Mouse (Mus musculus) olfactory bulb, adult 2 months (tissue): ENCODE results near the gene CN725425. TPM values are rescaled to one million over a fixed set of nuclear protein-coding genes. Genes with fewer than 3 reads are reported as not detected.

Experiments used
- H3K27ac ChIP-seq: fragments of 200-500 bp; 2 replicates; pipeline ENCODE4 v1.5.1; 2012; ENCODE audit warnings: low read depth, low read length; ENCODE audit not compliant: insufficient read depth
- H3K4me1 ChIP-seq: fragments of 200-500 bp; 2 replicates; pipeline ENCODE4 v1.6.1; 2012; ENCODE audit warnings: low read length; ENCODE audit not compliant: control insufficient read depth, insufficient read depth
- H3K4me3 ChIP-seq: fragments of 200-500 bp; 2 replicates; pipeline ENCODE4 v1.5.1; 2012; ENCODE audit warnings: mild to moderate bottlenecking, low read depth, low read length, moderate library complexity; ENCODE audit not compliant: insufficient read depth
- CTCF ChIP-seq: fragments of 200-500 bp; IDR thresholded peaks from 2 replicates; pipeline ENCODE4 v1.5.1; 2012; ENCODE audit warnings: low read depth, mild to moderate bottlenecking, low read length, moderate library complexity; ENCODE audit not compliant: insufficient read depth
- POLR2A ChIP-seq: fragments of 200-500 bp; IDR thresholded peaks from 2 replicates; pipeline ENCODE4 v1.6.1; 2012; ENCODE audit warnings: mild to moderate bottlenecking, low read depth, low read length, moderate library complexity; ENCODE audit not compliant: insufficient read depth
- WGBS: fragments of 180-500 bp; shearing (Covaris S2); methylation state at CpG from one replicate; pipeline ENCODE4 v1.1.7; 2018; 5-methylcytosine and 5-hydroxymethylcytosine counted together
- polyA plus RNA-seq: library from polyadenylated mRNA; stranded (reverse); fragments of >200 nt; gene quantifications from 2 replicates; pipeline ENCODE4 v1.2.4, GENCODE M21; 2012; ENCODE audit warnings: low replicate concordance; ENCODE audit not compliant: missing spikeins, insufficient read depth, insufficient read length

Gene CN725425
- polyA plus RNA-seq, 1 experiment: not detected

GRCm38 (mm10) chr15:91255308-91255707 lies 56.0 kb downstream of the CN725425 start:
- Histone ChIP-seq H3K4me1 (no peaks in the 10 kb centered on the region), H3K4me3 (no peak overlapping the region), H3K27ac (no peak overlapping the region)
- no peak for TF ChIP-seq POLR2A
- 88% methylated on average over 2 of the region's 2 CpGs for WGBS

- Histone ChIP-seq H3K4me3 (no peak overlapping the region), H3K27ac (no peak overlapping the region), H3K4me1 (no peaks in the 10 kb centered on the region)
- no peak for TF ChIP-seq POLR2A
- TF ChIP-seq CTCF: no peak
- 69% methylated on average over 11 of the region's 11 CpGs for WGBS
Observed at GRCm38 (mm10) chr15:91257140-91257539, 57.8 kb downstream of the CN725425 start.

GRCm38 (mm10) chr15:91260578-91260977 lies 61.3 kb downstream of the CN725425 start:
- TF ChIP-seq CTCF: no peak
- TF ChIP-seq POLR2A: no peak
- no peak overlapping the region for H3K27ac ChIP-seq
- H3K4me1 ChIP-seq: no peaks in the 10 kb centered on the region
- 55% methylated on average over 5 of the region's 5 CpGs for WGBS
- H3K4me3 ChIP-seq: no peak overlapping the region

GRCm38 (mm10) chr15:91263926-91264325 lies 64.6 kb downstream of the CN725425 start:
- WGBS: 86% methylated on average over 1 of the region's 1 CpGs
- Histone ChIP-seq H3K27ac (no peak overlapping the region), H3K4me3 (no peak overlapping the region), H3K4me1 (no peaks in the 10 kb centered on the region)
- TF ChIP-seq CTCF (no peak), POLR2A (no peak)

GRCm38 (mm10) chr15:91268532-91268931 lies 69.2 kb downstream of the CN725425 start:
- TF ChIP-seq CTCF (no peak), POLR2A (no peak)
- whole genome bisulfite sequencing: 87% methylated on average over 4 of the region's 4 CpGs

GRCm38 (mm10) chr15:91275961-91276360 lies 76.7 kb downstream of the CN725425 start:
- H3K4me3 ChIP-seq: no peak overlapping the region
- no peak for TF ChIP-seq POLR2A
- no peak for TF ChIP-seq CTCF
- no peak overlapping the region for H3K27ac ChIP-seq
- WGBS: 82% methylated on average over 3 of the region's 3 CpGs
- H3K4me1 ChIP-seq: no peaks in the 10 kb centered on the region

More at GRCm38 (mm10) chr15:91268532-91268931, 69.2 kb downstream of the CN725425 start:
- Histone ChIP-seq H3K4me3 (no peak overlapping the region), H3K4me1 (no peaks in the 10 kb centered on the region), H3K27ac (no peak overlapping the region)

- H3K27ac ChIP-seq: no peak overlapping the region
- no peaks in the 10 kb centered on the region for H3K4me1 ChIP-seq
- 99% methylated on average over 5 of the region's 5 CpGs for WGBS
- no peak overlapping the region for H3K4me3 ChIP-seq
- no peak for TF ChIP-seq POLR2A
- TF ChIP-seq CTCF: no peak
Observed at GRCm38 (mm10) chr15:91279571-91279970, 80.3 kb downstream of the CN725425 start.

GRCm38 (mm10) chr15:91281521-91281920 lies 82.2 kb downstream of the CN725425 start:
- TF ChIP-seq POLR2A (no peak), CTCF (no peak)
- WGBS: 84% methylated on average over 5 of the region's 5 CpGs
- Histone ChIP-seq H3K4me1 (no peaks in the 10 kb centered on the region), H3K27ac (no peak overlapping the region), H3K4me3 (no peak overlapping the region)

GRCm38 (mm10) chr15:91282822-91283221 lies 83.5 kb downstream of the CN725425 start:
- 86% methylated on average over 7 of the region's 7 CpGs for WGBS
- TF ChIP-seq POLR2A: no peak
- no peak for TF ChIP-seq CTCF

GRCm38 (mm10) chr15:91283418-91283817 lies 84.1 kb downstream of the CN725425 start:
- TF ChIP-seq CTCF: no peak
- no peak for TF ChIP-seq POLR2A
- 94% methylated on average over 3 of the region's 3 CpGs for WGBS
- no peak overlapping the region for H3K4me3 ChIP-seq
- H3K4me1 ChIP-seq: no peaks in the 10 kb centered on the region
- no peak overlapping the region for H3K27ac ChIP-seq

More at GRCm38 (mm10) chr15:91282822-91283221, 83.5 kb downstream of the CN725425 start:
- Histone ChIP-seq H3K4me1 (no peaks in the 10 kb centered on the region), H3K4me3 (no peak overlapping the region), H3K27ac (no peak overlapping the region)
